ENCODE assay signal across 9 mouse cellular contexts in genomic region chrX:73765311-73765710, GRCm38 (mm10). TPM values are rescaled to one million over a fixed set of nuclear protein-coding genes. Genes with fewer than 3 reads are reported as not detected.
DNase-seq lines count a peak whose midpoint lies in the region; ATAC-seq and TF ChIP-seq lines count a peak whose summit lies in the region.
"Had no signal": no experiment of that assay in that cellular context is flagged by ENCODE, and none has a peak within 500 bp of the region (broad histone marks: within the 10 kb centered on the region; RNA-seq: fewer than 3 reads in every experiment).

No protein-coding gene starts in this region.

- intact Hi-C loops in gastrocnemius, adult 2 months (cut with DNase I), result loop anchor here (5.0 kb wide), 1 partner anchor 48 kb away; the partner anchor contains the start of genes Abcd1 and Bcap31

- WGBS in kidney, postnatal 0 days, result 43% methylated on average over 1 of the region's 1 CpGs
- WGBS in limb, embryonic 10.5 days, result 60% methylated on average over 1 of the region's 1 CpGs

- TF ChIP-seq CTCF in gastrocnemius, adult 2 months (IDR thresholded peaks at IDR 0.05), result no peak
- TF ChIP-seq CTCF in kidney, postnatal 0 days (IDR thresholded peaks at IDR 0.05; ENCODE audit: low read depth), result no peak

- no peak overlapping the region for H3K4me2 ChIP-seq in kidney, postnatal 0 days (ENCODE audit: low read length)
- H3K4me2 ChIP-seq: midbrain, embryonic 12.5 days had no signal

- H3K27ac ChIP-seq in gastrocnemius, adult 2 months, result peak overlapping the region; percentile 51
- H3K27ac ChIP-seq in kidney, postnatal 0 days, result no peak overlapping the region
- H3K27ac ChIP-seq in limb, embryonic 10.5 days, result no peak overlapping the region
- H3K27ac ChIP-seq: midbrain, embryonic 12.5 days had no signal

- H3K27me3 ChIP-seq in kidney, postnatal 0 days (ENCODE audit: insufficient read depth, low read length), result no peaks in the 10 kb centered on the region
- H3K27me3 ChIP-seq in limb, embryonic 10.5 days (ENCODE audit: low read depth, poor library complexity, severe bottlenecking), result peaks cover 77% of the 10 kb centered on the region
- H3K27me3 ChIP-seq: midbrain, embryonic 12.5 days had no signal

- H3K4me3 ChIP-seq in gastrocnemius, adult 2 months, result no peak overlapping the region
- H3K4me3 ChIP-seq in kidney, postnatal 0 days (replicated peaks; ENCODE audit: low read depth, low read length), result no peak overlapping the region
- H3K4me3 ChIP-seq in limb, embryonic 10.5 days, result no peak overlapping the region
- H3K4me3 ChIP-seq: midbrain, embryonic 12.5 days had no signal

- no peak overlapping the region for H3K9ac ChIP-seq in kidney, postnatal 0 days (ENCODE audit: low read depth, low read length)
- H3K9ac ChIP-seq: midbrain, embryonic 12.5 days had no signal

- no peaks in the 10 kb centered on the region for H3K36me3 ChIP-seq in kidney, postnatal 0 days (ENCODE audit: insufficient read depth, low read length)
- H3K36me3 ChIP-seq in limb, embryonic 10.5 days, result no peaks in the 10 kb centered on the region
- H3K36me3 ChIP-seq: midbrain, embryonic 12.5 days had no signal

- no peaks in the 10 kb centered on the region for H3K4me1 ChIP-seq in kidney, postnatal 0 days (replicated peaks; ENCODE audit: insufficient read depth, low read length)
- no peaks in the 10 kb centered on the region for H3K4me1 ChIP-seq in limb, embryonic 10.5 days
- H3K4me1 ChIP-seq: midbrain, embryonic 12.5 days had no signal

- DNase-seq in retina, postnatal 1 day, result peak; percentile 42
- no peak for DNase-seq in retina, embryonic 14.5 days (ENCODE audit: low spot score)
- peak; percentile 72 for DNase-seq in gastrocnemius, adult 2 months
- peak; percentile 57 for DNase-seq in kidney, postnatal 0 days (ENCODE audit: low spot score)
- DNase-seq in ovary, postnatal 14 days (ENCODE audit: low spot score), result no peak
- no peak for DNase-seq in limb, embryonic 10.5 days (ENCODE audit: low spot score)
- DNase-seq in neural tube, embryonic 10.5 days (ENCODE audit: extremely low spot score, low spot score), result no peak

- no peak for ATAC-seq in kidney, postnatal 0 days (replicated peaks; ENCODE audit: low FRiP score, low read depth)
- 0 out of 2 replicates have a peak, but pooled peaks have one; percentile 24 for ATAC-seq in neutrophil, adult 5-6 weeks (ENCODE audit: extremely low read depth, insufficient number of reproducible peaks, low FRiP score, poor library complexity, severe bottlenecking)

- H3K9me3 ChIP-seq in kidney, postnatal 0 days (replicated peaks; ENCODE audit: low read length), result no peaks in the 10 kb centered on the region
- H3K9me3 ChIP-seq in limb, embryonic 10.5 days (replicated peaks), result no peaks in the 10 kb centered on the region
- H3K9me3 ChIP-seq: midbrain, embryonic 12.5 days had no signal

RNA-seq across cellular contexts. Expression of gene Plxnb3, which starts 8.4 kb away (rescaled TPM):
- under 1 TPM; 0.54 to 0.75 TPM for total RNA-seq in gastrocnemius, adult 2 months (2021)
- 0.14 and 0.15 TPM in 2 replicates for polyA plus RNA-seq in kidney, postnatal 0 days (2015; fragmentation: Nextera tagmentation; extraction: Ambion mirVana)
- total RNA-seq in neutrophil, adult 5-6 weeks (2017), result 0.61 and 1.3 TPM in 2 replicates
- 0.04 TPM in 1 of 2 replicates, not detected in the other for polyA plus RNA-seq in limb, embryonic 10.5 days (2016; fragmentation: Nextera tagmentation; extraction: Ambion mirVana)

RNA-seq across cellular contexts. Expression of gene Srpk3, which starts 8.9 kb away (rescaled TPM):
- total RNA-seq in gastrocnemius, adult 2 months (2021), result 10 to 100 TPM; 34.6 to 41.2 TPM
- 2.4 TPM in 2 replicates for polyA plus RNA-seq in kidney, postnatal 0 days (2015; fragmentation: Nextera tagmentation; extraction: Ambion mirVana)
- total RNA-seq in neutrophil, adult 5-6 weeks (2017), result 117 and 120 TPM in 2 replicates
- polyA plus RNA-seq in limb, embryonic 10.5 days (2016; fragmentation: Nextera tagmentation; extraction: Ambion mirVana), result 1.1 and 1.6 TPM in 2 replicates

RNA-seq across cellular contexts. Expression of gene Idh3g, which starts 21.4 kb away (rescaled TPM):
- 100 to 1,000 TPM; 384 to 433 TPM for total RNA-seq in gastrocnemius, adult 2 months (2021)
- polyA plus RNA-seq in kidney, postnatal 0 days (2015; fragmentation: Nextera tagmentation; extraction: Ambion mirVana), result 256 and 265 TPM in 2 replicates
- total RNA-seq in neutrophil, adult 5-6 weeks (2017), result 138 and 153 TPM in 2 replicates
- 178 and 190 TPM in 2 replicates for polyA plus RNA-seq in limb, embryonic 10.5 days (2016; fragmentation: Nextera tagmentation; extraction: Ambion mirVana)

RNA-seq across cellular contexts. Expression of gene Ssr4, which starts 21.5 kb away (rescaled TPM):
- total RNA-seq in gastrocnemius, adult 2 months (2021), result 10 to 100 TPM; 77.3 to 79.0 TPM
- polyA plus RNA-seq in kidney, postnatal 0 days (2015; fragmentation: Nextera tagmentation; extraction: Ambion mirVana), result 260 and 283 TPM in 2 replicates
- 73.1 and 84.8 TPM in 2 replicates for total RNA-seq in neutrophil, adult 5-6 weeks (2017)
- polyA plus RNA-seq in limb, embryonic 10.5 days (2016; fragmentation: Nextera tagmentation; extraction: Ambion mirVana), result 111 and 116 TPM in 2 replicates

RNA-seq across cellular contexts. Expression of gene Abcd1, which starts 48.9 kb away (rescaled TPM):
- 10 to 100 TPM; 20.1 to 24.2 TPM for total RNA-seq in gastrocnemius, adult 2 months (2021)
- polyA plus RNA-seq in kidney, postnatal 0 days (2015; fragmentation: Nextera tagmentation; extraction: Ambion mirVana), result 12.3 and 14.1 TPM in 2 replicates
- 29.6 and 31.7 TPM in 2 replicates for total RNA-seq in neutrophil, adult 5-6 weeks (2017)
- polyA plus RNA-seq in limb, embryonic 10.5 days (2016; fragmentation: Nextera tagmentation; extraction: Ambion mirVana), result 9.2 and 12.7 TPM in 2 replicates

Comparison
In these comparisons a context has a peak if more than half of its experiments do, and no peak if none do; other contexts are left out.
1. DNase-seq: peak in retina, postnatal 1 day (single experiment), gastrocnemius, adult 2 months (single experiment) and kidney, postnatal 0 days (single experiment); none in retina, embryonic 14.5 days (single experiment), ovary, postnatal 14 days (single experiment), limb, embryonic 10.5 days (single experiment) and neural tube, embryonic 10.5 days (single experiment).